Mouse (Mus musculus) CH12.LX (cell line): Measurements from ENCODE around the gene Cacna1c. TPM values are rescaled to one million over a fixed set of nuclear protein-coding genes. Genes with fewer than 3 reads are reported as not detected.

Source experiments
- DNase-seq: peaks from one replicate; pipeline ENCODE4 v3.0.0-alpha.2; 2013; ENCODE audit errors: extremely low read depth
- H3K27ac ChIP-seq: 2 replicates; pipeline ENCODE4 v1.5.1; 2012; ENCODE audit warnings: low read depth, mild to moderate bottlenecking, control low read depth, moderate library complexity; ENCODE audit not compliant: insufficient read depth
- H3K27me3 ChIP-seq: replicated peaks from 2 replicates; pipeline ENCODE3; 2012; ENCODE audit warnings: inconsistent platforms
- H3K36me3 ChIP-seq, 2 experiments: replicated peaks in 1 of 2; 2 replicates each; pipeline versions ENCODE3 to v1.6.1; 2012; ENCODE audit warnings: inconsistent platforms in 1 of 2, low read length in 1 of 2, mild to moderate bottlenecking in 1 of 2, mixed read lengths in 1 of 2, moderate library complexity in 1 of 2; ENCODE audit not compliant: control insufficient read depth in 1 of 2, insufficient read depth in 1 of 2
- H3K4me1 ChIP-seq, 2 experiments: 2 replicates each; pipeline ENCODE4 v1.6.1; 2012; ENCODE audit warnings: inconsistent platforms in 1 of 2, moderate library complexity in 1 of 2; ENCODE audit not compliant: insufficient read depth in 2 of 2, control insufficient read depth in 1 of 2
- H3K4me2 ChIP-seq: 2 replicates; pipeline ENCODE4 v1.6.1; 2012; ENCODE audit warnings: low read depth, mild to moderate bottlenecking, control low read depth; ENCODE audit not compliant: poor library complexity, insufficient read depth, severe bottlenecking
- H3K4me3 ChIP-seq, 3 experiments: fragments of 150-350 bp in 1 of 3; sonication (generic) in 1 of 3; replicated peaks in 1 of 3; 2 replicates each; pipeline versions ENCODE3 to v1.5.1; 2011 to 2012; ENCODE audit warnings: low read depth in 2 of 3, low read length in 2 of 3, mild to moderate bottlenecking in 2 of 3, moderate library complexity in 2 of 3, control low read depth in 1 of 3, improper control_type of control experiment in 1 of 3, inconsistent platforms in 1 of 3, mixed read lengths in 1 of 3; ENCODE audit not compliant: poor library complexity in 1 of 3
- H3K79me2 ChIP-seq: replicated peaks from 2 replicates; pipeline ENCODE4 v1.6.1; 2012; ENCODE audit warnings: mild to moderate bottlenecking, moderate library complexity; ENCODE audit not compliant: control insufficient read depth, poor library complexity, insufficient read depth, severe bottlenecking; ENCODE audit errors: extremely low read depth
- H3K9ac ChIP-seq: 2 replicates; pipeline ENCODE4 v1.6.1; 2012; ENCODE audit warnings: low read depth, mild to moderate bottlenecking, control low read depth, moderate library complexity; ENCODE audit not compliant: insufficient read depth
- H3K9me3 ChIP-seq: replicated peaks from 2 replicates; pipeline ENCODE3; 2012; ENCODE audit warnings: low read length, inconsistent platforms, mixed read lengths
- BHLHE40 ChIP-seq: IDR thresholded peaks from 2 replicates; pipeline ENCODE4 v1.6.1; 2011; ENCODE audit warnings: mild to moderate bottlenecking, low read depth, low read length, improper control_type of control experiment
- CHD2 ChIP-seq: IDR thresholded peaks from 2 replicates; pipeline ENCODE4 v1.6.1; 2011; ENCODE audit warnings: low read length, improper control_type of control experiment
- E2F4 ChIP-seq: IDR thresholded peaks from 2 replicates; pipeline ENCODE4 v1.6.1; 2011; ENCODE audit warnings: low read depth, low read length, improper control_type of control experiment; ENCODE audit not compliant: insufficient replicate concordance
- ELF1 ChIP-seq: IDR thresholded peaks from 2 replicates; pipeline ENCODE4 v1.6.1; 2014; ENCODE audit warnings: low read depth, mild to moderate bottlenecking, inconsistent platforms, low read length, improper control_type of control experiment
- ETS1 ChIP-seq: conservative IDR thresholded peaks from 2 replicates; pipeline ENCODE4 v1.6.1; 2012; ENCODE audit warnings: low read depth, mild to moderate bottlenecking, inconsistent platforms, low read length, improper control_type of control experiment, moderate library complexity
- GABPA ChIP-seq: IDR thresholded peaks from 2 replicates; pipeline ENCODE4 v1.6.1; 2012; ENCODE audit warnings: low read depth, low read length, improper control_type of control experiment, inconsistent platforms; ENCODE audit not compliant: insufficient replicate concordance
- HCFC1 ChIP-seq: IDR thresholded peaks from 2 replicates; pipeline ENCODE4 v1.6.1; 2012; ENCODE audit warnings: low read depth, mild to moderate bottlenecking, inconsistent platforms, low read length, improper control_type of control experiment
- KAT2A ChIP-seq: IDR thresholded peaks from 2 replicates; pipeline ENCODE4 v1.6.1; 2012; ENCODE audit warnings: low read length, improper control_type of control experiment, inconsistent platforms; ENCODE audit not compliant: insufficient replicate concordance
- MAFK ChIP-seq: IDR thresholded peaks from 2 replicates; pipeline ENCODE4 v1.6.1; 2011; ENCODE audit warnings: low read length, improper control_type of control experiment; ENCODE audit not compliant: insufficient replicate concordance
- MAX ChIP-seq: IDR thresholded peaks from 2 replicates; pipeline ENCODE4 v1.6.1; 2011; ENCODE audit warnings: low read length, improper control_type of control experiment
- MAZ ChIP-seq: IDR thresholded peaks from 2 replicates; pipeline ENCODE4 v1.6.1; 2012; ENCODE audit warnings: low read depth, mild to moderate bottlenecking, inconsistent platforms, low read length, improper control_type of control experiment, moderate library complexity
- MXI1 ChIP-seq: IDR thresholded peaks from 2 replicates; pipeline ENCODE4 v1.6.1; 2011; ENCODE audit warnings: mild to moderate bottlenecking, low read depth, low read length, improper control_type of control experiment
- MYC ChIP-seq: IDR thresholded peaks from 2 replicates; pipeline ENCODE4 v1.6.1; 2011; ENCODE audit warnings: low read depth, mild to moderate bottlenecking, improper control_type of control experiment, low read length
- NELFE ChIP-seq: IDR thresholded peaks from 2 replicates; pipeline ENCODE4 v1.6.1; 2011; ENCODE audit warnings: low read depth, low read length, improper control_type of control experiment
- NRF1 ChIP-seq: IDR thresholded peaks from 2 replicates; pipeline ENCODE4 v1.6.1; 2014; ENCODE audit warnings: low read depth, mild to moderate bottlenecking, inconsistent platforms, low read length, improper control_type of control experiment, moderate library complexity
- SMC3 ChIP-seq: IDR thresholded peaks from 2 replicates; pipeline ENCODE4 v1.6.1; 2011; ENCODE audit warnings: low read depth, low read length, improper control_type of control experiment
- TCF12 ChIP-seq: IDR thresholded peaks from 2 replicates; pipeline ENCODE4 v1.6.1; 2014; ENCODE audit warnings: low read depth, mild to moderate bottlenecking, inconsistent platforms, low read length, improper control_type of control experiment
- USF1 ChIP-seq: IDR thresholded peaks from 2 replicates; pipeline ENCODE4 v1.6.1; 2014; ENCODE audit warnings: low read depth, mild to moderate bottlenecking, inconsistent platforms, low read length, improper control_type of control experiment
- USF2 ChIP-seq: conservative IDR thresholded peaks from 2 replicates; pipeline ENCODE4 v1.6.1; 2011; ENCODE audit warnings: low read depth, low read length, improper control_type of control experiment
- ZC3H11A ChIP-seq: IDR thresholded peaks from 2 replicates; pipeline ENCODE4 v1.6.1; 2012; ENCODE audit warnings: low read depth, mild to moderate bottlenecking, inconsistent platforms, low read length, improper control_type of control experiment
- ZMIZ1 ChIP-seq: IDR thresholded peaks from 2 replicates; pipeline ENCODE4 v1.6.1; 2012; ENCODE audit warnings: low read depth, mild to moderate bottlenecking, inconsistent platforms, low read length, improper control_type of control experiment
- dilution Hi-C: fragments of 300-500 bp; cut with MboI; formaldehyde crosslinking; loops from 2 replicates; pipeline ENCODE4 v1.14.3; 2020; ENCODE audit warnings: low sequenced_read_pairs; ENCODE audit not compliant: extremely low pct_unique_long_range_greater_than_20kb, extremely low pct_ligation_motif_present
- in situ Hi-C: fragments of 300-500 bp; cut with MboI; formaldehyde crosslinking; loops from 3 replicates; pipeline ENCODE4 v1.14.3; 2019; ENCODE audit warnings: low sequenced_read_pairs, low pct_ligation_motif_present, low pct_unique_long_range_greater_than_20kb, mixed read lengths
- polyA plus RNA-seq: library from polyadenylated mRNA; unstranded; fragments of >175 nt; gene quantifications from 2 replicates; pipeline ENCODE4 v1.2.1, GENCODE M21; 2012; ENCODE audit warnings: low read depth; ENCODE audit not compliant: insufficient read length
- total RNA-seq, 2 experiments: library from RNA; depleted of rRNA; stranded (reverse); fragments of 300-350 nt in 1 of 2; fragments of >200 nt in 1 of 2; gene quantifications; 2 replicates each; pipeline ENCODE4 v1.2.3; 2012 to 2014

Gene Cacna1c
- total and polyA plus RNA-seq, 3 experiments, result 0.04 TPM; not detected in 2

DNA sequence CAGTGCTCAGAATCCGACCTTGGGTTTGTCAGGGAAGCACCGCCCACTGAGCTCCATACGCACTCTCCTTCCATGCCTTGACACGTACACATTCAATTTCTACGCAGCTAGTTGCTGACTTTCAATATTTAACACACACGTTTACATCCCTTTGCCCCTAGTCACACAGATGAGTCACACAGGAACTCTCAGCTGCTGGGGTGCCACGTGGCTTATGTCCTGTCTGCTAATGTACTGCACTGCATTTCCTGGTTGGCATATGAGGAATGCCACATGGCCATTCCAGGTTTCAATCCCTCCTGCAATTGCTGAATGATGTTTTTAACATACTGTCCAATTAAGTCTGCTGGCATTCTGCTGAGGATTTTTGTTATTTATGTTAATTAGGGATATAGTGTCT, 574.4 kb downstream of the Cacna1c start:
- H3K27ac ChIP-seq, result no peak overlapping the region
- H3K9me3 ChIP-seq, result no peaks in the 10 kb centered on the region
- in situ Hi-C loops (loop anchor here (25.0 kb wide), 1 partner anchor 715 kb away; the partner anchor contains the start of gene Lrtm2), dilution Hi-C loops (no loop called here)
- no peak for DNase-seq
- H3K4me3 ChIP-seq, result no peak overlapping the region
- H3K79me2 ChIP-seq, result no peaks in the 10 kb centered on the region
- no peak overlapping the region for H3K9ac ChIP-seq
- TF ChIP-seq ELF1 (peak; percentile 48; the same call in 1 of the 2 replicates), MAX (peak; percentile 91), MXI1 (no peak), MYC (peak; percentile 75; the same call in 1 of the 2 replicates), USF2 (no peak), BHLHE40 (peak; percentile 64), NELFE (no peak)
- no peaks in the 10 kb centered on the region for H3K36me3 ChIP-seq
- no peak overlapping the region for H3K4me2 ChIP-seq
- H3K4me1 ChIP-seq, result peaks cover 4 to 11% of the 10 kb centered on the region in 2 experiments
- peaks cover 69% of the 10 kb centered on the region for H3K27me3 ChIP-seq

GRCm38 (mm10) chr6:118621406-118621805, 574.8 kb downstream of the Cacna1c start:
- Histone ChIP-seq H3K79me2 (no peaks in the 10 kb centered on the region), H3K4me1 (peaks cover 4 to 11% of the 10 kb centered on the region in 2 experiments), H3K9ac (no peak overlapping the region), H3K27ac (no peak overlapping the region), H3K36me3 (no peaks in the 10 kb centered on the region), H3K27me3 (peaks cover 66% of the 10 kb centered on the region), H3K4me3 (no peak overlapping the region), H3K9me3 (no peaks in the 10 kb centered on the region), H3K4me2 (no peak overlapping the region)
- TF ChIP-seq SMC3 (no peak), E2F4 (no peak), ZC3H11A (no peak), CHD2 (no peak), USF1 (no peak), MXI1 (no peak), KAT2A (no peak), ZMIZ1 (no peak), MAX (no peak), ETS1 (no peak), MAZ (no peak), HCFC1 (no peak), TCF12 (no peak), GABPA (no peak), MYC (no peak), NRF1 (no peak), MAFK (no peak)
- in situ Hi-C loops (loop anchor here (25.0 kb wide), 1 partner anchor 716 kb away; the partner anchor contains the start of gene Lrtm2), dilution Hi-C loops (no loop called here)
- DNase-seq, result no peak
